Mouse (Mus musculus) small intestine, adult 2 months (tissue): ENCODE measurements around the gene Aldh3b1.

Source experiments
- CTCF ChIP-seq: fragments of 200-500 bp; IDR thresholded peaks from 2 replicates; pipeline ENCODE4 v1.5.1; 2012; ENCODE audit warnings: low read depth, mild to moderate bottlenecking, control low read depth, inconsistent platforms, low read length, moderate library complexity, mixed read lengths; ENCODE audit not compliant: insufficient replicate concordance, insufficient read length; ENCODE audit errors: extremely low read depth
- POLR2A ChIP-seq: fragments of 200-500 bp; IDR thresholded peaks from 2 replicates; pipeline ENCODE4 v1.6.1; 2012; ENCODE audit warnings: low read depth, mild to moderate bottlenecking, control low read depth, inconsistent platforms, low read length, moderate library complexity

DNA sequence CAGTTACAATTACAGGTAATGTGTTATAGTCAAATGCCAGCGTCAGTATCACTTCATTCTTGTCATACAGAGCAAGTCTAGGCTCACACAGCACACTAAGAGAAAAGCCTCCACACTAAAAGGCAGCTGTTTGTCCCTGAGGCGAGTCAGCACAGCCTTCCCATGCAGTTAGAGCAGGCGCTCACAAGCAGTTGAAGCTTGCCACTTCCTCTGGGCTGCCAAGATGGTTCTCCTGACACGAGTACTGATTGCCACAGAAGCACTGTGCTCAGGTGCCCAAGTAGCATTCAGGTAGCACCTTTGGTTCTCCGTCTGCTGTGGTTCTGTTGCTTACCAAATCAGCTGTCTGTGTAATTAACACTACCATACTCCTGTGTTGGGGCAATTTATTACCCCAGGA lies 40.5 kb downstream of the Aldh3b1 start:
- TF ChIP-seq CTCF (no peak), POLR2A (no peak)
